Mouse (Mus musculus) CH12.LX (cell line): ENCODE data around the gene Plscr2. TPM values are rescaled to one million over a fixed set of nuclear protein-coding genes. Genes with fewer than 3 reads are reported as not detected.
A peak's percentile ranks its signal among the peaks of the same experiment; 100 is the strongest.

ENCODE experiments used
- DNase-seq: peaks from one replicate; pipeline ENCODE4 v3.0.0-alpha.2; 2013; ENCODE audit errors: extremely low read depth
- H3K27ac ChIP-seq: 2 replicates; pipeline ENCODE4 v1.5.1; 2012; ENCODE audit warnings: low read depth, mild to moderate bottlenecking, control low read depth, moderate library complexity; ENCODE audit not compliant: insufficient read depth
- H3K27me3 ChIP-seq: replicated peaks from 2 replicates; pipeline ENCODE3; 2012; ENCODE audit warnings: inconsistent platforms
- H3K36me3 ChIP-seq, 2 experiments: replicated peaks in 1 of 2; 2 replicates each; pipeline versions ENCODE3 to v1.6.1; 2012; ENCODE audit warnings: inconsistent platforms in 1 of 2, low read length in 1 of 2, mild to moderate bottlenecking in 1 of 2, mixed read lengths in 1 of 2, moderate library complexity in 1 of 2; ENCODE audit not compliant: control insufficient read depth in 1 of 2, insufficient read depth in 1 of 2
- H3K4me1 ChIP-seq, 2 experiments: 2 replicates each; pipeline ENCODE4 v1.6.1; 2012; ENCODE audit warnings: inconsistent platforms in 1 of 2, moderate library complexity in 1 of 2; ENCODE audit not compliant: insufficient read depth in 2 of 2, control insufficient read depth in 1 of 2
- H3K4me2 ChIP-seq: 2 replicates; pipeline ENCODE4 v1.6.1; 2012; ENCODE audit warnings: low read depth, mild to moderate bottlenecking, control low read depth; ENCODE audit not compliant: poor library complexity, insufficient read depth, severe bottlenecking
- H3K4me3 ChIP-seq, 3 experiments: fragments of 150-350 bp in 1 of 3; sonication (generic) in 1 of 3; replicated peaks in 1 of 3; 2 replicates each; pipeline versions ENCODE3 to v1.5.1; 2011 to 2012; ENCODE audit warnings: low read depth in 2 of 3, low read length in 2 of 3, mild to moderate bottlenecking in 2 of 3, moderate library complexity in 2 of 3, control low read depth in 1 of 3, improper control_type of control experiment in 1 of 3, inconsistent platforms in 1 of 3, mixed read lengths in 1 of 3; ENCODE audit not compliant: poor library complexity in 1 of 3
- H3K79me2 ChIP-seq: replicated peaks from 2 replicates; pipeline ENCODE4 v1.6.1; 2012; ENCODE audit warnings: mild to moderate bottlenecking, moderate library complexity; ENCODE audit not compliant: control insufficient read depth, poor library complexity, insufficient read depth, severe bottlenecking; ENCODE audit errors: extremely low read depth
- H3K9ac ChIP-seq: 2 replicates; pipeline ENCODE4 v1.6.1; 2012; ENCODE audit warnings: low read depth, mild to moderate bottlenecking, control low read depth, moderate library complexity; ENCODE audit not compliant: insufficient read depth
- H3K9me3 ChIP-seq: replicated peaks from 2 replicates; pipeline ENCODE3; 2012; ENCODE audit warnings: low read length, inconsistent platforms, mixed read lengths
- CHD2 ChIP-seq: IDR thresholded peaks from 2 replicates; pipeline ENCODE4 v1.6.1; 2011; ENCODE audit warnings: low read length, improper control_type of control experiment
- CTCF ChIP-seq, 2 experiments: IDR thresholded peaks in 1 of 2; conservative IDR thresholded peaks in 1 of 2; 2 replicates each; pipeline ENCODE4 v1.5.1; 2011 to 2012; ENCODE audit warnings: low read depth in 2 of 2, low read length in 2 of 2, improper control_type of control experiment in 1 of 2, inconsistent platforms in 1 of 2, mild to moderate bottlenecking in 1 of 2, moderate library complexity in 1 of 2
- E2F4 ChIP-seq: IDR thresholded peaks from 2 replicates; pipeline ENCODE4 v1.6.1; 2011; ENCODE audit warnings: low read depth, low read length, improper control_type of control experiment; ENCODE audit not compliant: insufficient replicate concordance
- ETS1 ChIP-seq: conservative IDR thresholded peaks from 2 replicates; pipeline ENCODE4 v1.6.1; 2012; ENCODE audit warnings: low read depth, mild to moderate bottlenecking, inconsistent platforms, low read length, improper control_type of control experiment, moderate library complexity
- JUN ChIP-seq: IDR thresholded peaks from 2 replicates; pipeline ENCODE4 v1.6.1; 2011; ENCODE audit warnings: low read depth, mild to moderate bottlenecking, low read length, improper control_type of control experiment, moderate library complexity; ENCODE audit not compliant: insufficient read depth
- KAT2A ChIP-seq: IDR thresholded peaks from 2 replicates; pipeline ENCODE4 v1.6.1; 2012; ENCODE audit warnings: low read length, improper control_type of control experiment, inconsistent platforms; ENCODE audit not compliant: insufficient replicate concordance
- MAX ChIP-seq: IDR thresholded peaks from 2 replicates; pipeline ENCODE4 v1.6.1; 2011; ENCODE audit warnings: low read length, improper control_type of control experiment
- MYC ChIP-seq: IDR thresholded peaks from 2 replicates; pipeline ENCODE4 v1.6.1; 2011; ENCODE audit warnings: low read depth, mild to moderate bottlenecking, improper control_type of control experiment, low read length
- NELFE ChIP-seq: IDR thresholded peaks from 2 replicates; pipeline ENCODE4 v1.6.1; 2011; ENCODE audit warnings: low read depth, low read length, improper control_type of control experiment
- SIN3A ChIP-seq: IDR thresholded peaks from 2 replicates; pipeline ENCODE4 v1.6.1; 2012; ENCODE audit warnings: low read length, improper control_type of control experiment, inconsistent platforms
- SMC3 ChIP-seq: IDR thresholded peaks from 2 replicates; pipeline ENCODE4 v1.6.1; 2011; ENCODE audit warnings: low read depth, low read length, improper control_type of control experiment
- TBP ChIP-seq: conservative IDR thresholded peaks from 2 replicates; pipeline ENCODE4 v1.6.1; 2011; ENCODE audit warnings: low read depth, low read length, improper control_type of control experiment
- UBTF ChIP-seq: IDR thresholded peaks from 2 replicates; pipeline ENCODE4 v1.6.1; 2012; ENCODE audit warnings: low read depth, mild to moderate bottlenecking, inconsistent platforms, low read length, improper control_type of control experiment, moderate library complexity
- USF2 ChIP-seq: conservative IDR thresholded peaks from 2 replicates; pipeline ENCODE4 v1.6.1; 2011; ENCODE audit warnings: low read depth, low read length, improper control_type of control experiment
- ZC3H11A ChIP-seq: IDR thresholded peaks from 2 replicates; pipeline ENCODE4 v1.6.1; 2012; ENCODE audit warnings: low read depth, mild to moderate bottlenecking, inconsistent platforms, low read length, improper control_type of control experiment
- ZKSCAN1 ChIP-seq: IDR thresholded peaks from 2 replicates; pipeline ENCODE4 v1.6.1; 2012; ENCODE audit warnings: low read depth, inconsistent platforms, low read length, improper control_type of control experiment, borderline replicate concordance
- dilution Hi-C: fragments of 300-500 bp; cut with MboI; formaldehyde crosslinking; loops from 2 replicates; pipeline ENCODE4 v1.14.3; 2020; ENCODE audit warnings: low sequenced_read_pairs; ENCODE audit not compliant: extremely low pct_unique_long_range_greater_than_20kb, extremely low pct_ligation_motif_present
- in situ Hi-C: fragments of 300-500 bp; cut with MboI; formaldehyde crosslinking; loops from 3 replicates; pipeline ENCODE4 v1.14.3; 2019; ENCODE audit warnings: low sequenced_read_pairs, low pct_ligation_motif_present, low pct_unique_long_range_greater_than_20kb, mixed read lengths
- polyA plus RNA-seq: library from polyadenylated mRNA; unstranded; fragments of >175 nt; gene quantifications from 2 replicates; pipeline ENCODE4 v1.2.1, GENCODE M21; 2012; ENCODE audit warnings: low read depth; ENCODE audit not compliant: insufficient read length
- total RNA-seq, 2 experiments: library from RNA; depleted of rRNA; stranded (reverse); fragments of 300-350 nt in 1 of 2; fragments of >200 nt in 1 of 2; gene quantifications; 2 replicates each; pipeline ENCODE4 v1.2.3; 2012 to 2014

The Plscr2 gene
- total and polyA plus RNA-seq, 3 experiments, result 0.91 to 1.4 (median 0.95) TPM

DNA sequence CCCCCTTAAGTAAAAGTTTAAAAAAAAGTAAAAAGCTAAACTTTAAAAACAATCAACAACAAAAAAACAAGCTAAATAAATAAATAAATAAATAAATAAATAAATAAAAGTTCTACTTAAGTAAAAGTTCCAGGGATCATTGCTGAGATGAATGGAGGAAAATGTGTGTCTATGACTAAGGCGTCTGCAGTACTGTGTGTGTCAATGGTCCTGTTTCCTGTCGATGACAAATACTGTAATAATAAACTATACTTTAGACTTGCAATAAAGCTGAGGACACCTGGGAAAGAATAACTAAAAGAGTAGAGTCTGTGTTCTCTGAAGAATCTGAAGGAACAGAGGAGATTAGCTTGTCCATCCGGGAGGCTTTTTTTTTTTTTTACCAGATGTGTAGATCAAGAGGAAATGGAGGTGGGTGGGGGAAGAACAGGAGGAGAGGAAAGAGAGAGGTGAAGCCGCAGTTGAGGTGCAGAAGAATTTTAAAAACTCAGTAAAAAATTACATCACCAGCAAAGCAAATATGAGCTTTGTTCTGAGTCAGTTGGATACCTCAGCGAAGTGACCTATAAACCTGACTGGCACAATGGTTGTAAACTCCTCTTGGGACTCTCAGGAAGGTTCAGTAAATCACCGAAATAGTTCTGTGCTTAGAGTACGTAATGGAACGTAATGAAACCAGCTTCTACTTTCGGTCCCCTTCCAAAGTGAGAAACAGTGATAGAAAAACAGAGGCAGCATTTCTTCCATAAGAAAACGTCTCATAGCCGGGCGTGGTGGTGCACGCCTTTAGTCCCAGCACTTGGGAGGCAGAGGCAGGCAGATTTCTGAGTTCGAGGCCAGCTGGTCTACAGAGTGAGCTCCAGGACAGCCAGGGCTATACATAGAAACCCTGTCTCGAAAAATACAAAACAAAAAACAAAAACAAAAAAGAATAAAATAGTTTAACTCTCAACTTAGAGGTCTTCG, 46.3 kb upstream of the Plscr2 start (continued):
- no peak for TF ChIP-seq CHD2
- no peak for TF ChIP-seq MYC
- no peak for TF ChIP-seq NELFE

DNA sequence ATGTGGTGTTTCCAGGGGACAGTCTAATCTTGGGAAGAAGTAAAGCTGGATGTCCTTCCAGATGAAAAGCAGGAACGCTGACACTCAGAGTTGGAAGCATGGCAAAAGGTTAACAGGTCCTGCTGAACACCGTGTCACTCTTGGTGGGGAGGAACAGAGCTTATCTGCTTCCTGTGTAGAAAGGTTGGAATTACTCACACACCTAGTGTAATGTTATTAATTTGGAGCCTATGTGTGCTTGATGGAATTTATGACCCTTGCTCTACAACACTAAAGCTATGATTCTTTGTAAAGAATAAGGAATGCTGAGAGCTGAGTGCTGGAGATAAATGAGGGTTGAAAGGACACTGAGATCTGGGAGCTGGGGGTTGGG, 45.6 kb upstream of the Plscr2 start:
- Histone ChIP-seq H3K79me2 (no peaks in the 10 kb centered on the region), H3K4me2 (0 out of 2 replicates have a peak overlapping the region, but pooled peaks have one; percentile 91), H3K36me3 (no peaks in the 10 kb centered on the region), H3K4me3 (no peak overlapping the region), H3K4me1 (peaks cover 9 to 41% of the 10 kb centered on the region in 2 experiments), H3K9ac (no peak overlapping the region), H3K9me3 (no peaks in the 10 kb centered on the region), H3K27ac (peak overlapping the region; percentile 41; the same call in 1 of the 2 replicates), H3K27me3 (no peaks in the 10 kb centered on the region)
- dilution Hi-C loops (no loop called here), in situ Hi-C loops (loop anchor here (25.0 kb wide), 1 partner anchor 257 kb away; no protein-coding TSS in a partner anchor)
- TF ChIP-seq ZKSCAN1 (no peak), E2F4 (no peak), ZC3H11A (no peak), TBP (no peak), SIN3A (no peak), CTCF (conservative IDR thresholded peaks at IDR 0.05 in 1 of 2, IDR thresholded peaks at IDR 0.05 in 1 of 2; ENCODE audit: low read depth in 2 of 2, low read length in 2 of 2) (no peak), MAX (no peak)
- DNase-seq, result no peak

DNA sequence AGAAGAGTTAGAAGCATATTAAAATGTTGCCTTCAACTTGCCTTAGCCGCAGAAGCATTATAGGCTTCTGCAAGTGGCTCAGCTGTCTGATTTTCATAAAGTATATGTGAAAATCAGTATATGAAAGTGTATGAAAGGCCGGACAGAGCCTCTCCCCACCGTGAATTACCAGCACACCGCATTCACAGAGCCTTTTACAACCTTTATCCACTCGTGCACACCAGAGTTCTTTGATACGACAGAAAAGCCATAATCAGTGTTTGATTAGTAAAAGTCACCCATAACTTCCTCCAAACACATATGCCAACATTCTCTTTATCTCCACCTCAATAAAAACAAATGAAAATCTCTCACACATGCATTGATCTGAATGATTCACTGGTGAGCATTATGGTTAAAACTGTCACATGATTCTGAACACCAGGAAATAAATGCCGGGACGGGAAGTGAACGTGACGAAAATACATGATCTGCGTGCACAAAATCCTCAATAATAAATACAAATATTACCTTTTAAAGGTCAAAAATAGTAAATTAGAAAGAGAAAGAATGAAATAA, 40.4 kb upstream of the Plscr2 start:
- in situ Hi-C loops, result loop anchor here (25.0 kb wide), 1 partner anchor 252 kb away; no protein-coding TSS in a partner anchor
- dilution Hi-C loops, result no loop called here

More for the DNA sequence above, 40.4 kb upstream of the Plscr2 start:
- DNase-seq, result no peak
- Histone ChIP-seq H3K9me3 (no peaks in the 10 kb centered on the region), H3K4me3 (no peak overlapping the region), H3K4me2 (no peak overlapping the region), H3K9ac (no peak overlapping the region), H3K4me1 (peaks cover 0 to under 1% of the 10 kb centered on the region in 2 experiments; a peak in 1 of 4 replicates), H3K36me3 (no peaks in the 10 kb centered on the region), H3K27me3 (no peaks in the 10 kb centered on the region), H3K79me2 (no peaks in the 10 kb centered on the region), H3K27ac (no peak overlapping the region)
- TF ChIP-seq MAX (no peak), USF2 (no peak), JUN (no peak), SMC3 (no peak), ZKSCAN1 (no peak), UBTF (no peak), KAT2A (no peak), ETS1 (no peak)
